Mouse (Mus musculus): Measurements from ENCODE around the gene Sgca. TPM values are rescaled to one million over a fixed set of nuclear protein-coding genes. Genes with fewer than 3 reads are reported as not detected.

Sgca gene
- 0.33 and 0.55 TPM in 2 replicates for polyA plus RNA-seq (2015; fragmentation: Nextera tagmentation; extraction: Ambion mirVana)

DNA sequence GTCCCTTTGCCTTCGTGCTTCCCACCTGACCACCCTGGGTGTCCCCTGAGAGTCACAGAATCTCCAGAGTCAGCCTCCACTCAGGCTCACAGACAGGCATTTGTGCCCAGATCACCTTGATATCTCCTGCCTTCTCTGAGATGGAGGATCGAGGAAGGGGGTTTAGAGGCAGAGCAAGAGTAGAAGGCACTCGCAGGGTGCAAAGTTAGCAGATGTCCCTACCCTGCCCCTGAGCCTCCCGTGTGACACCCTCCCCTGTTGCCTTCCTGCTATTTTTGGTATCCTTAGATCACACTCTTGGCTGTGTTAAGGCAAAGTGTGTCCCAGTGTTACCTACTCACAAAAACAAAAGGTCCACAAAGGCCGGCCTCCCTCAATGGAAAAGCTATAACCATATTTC is at the start of gene Sgca:
Gene Sgca, minus strand, starts transcription at position 129 of the 400 bp plus-strand sequence.
- no peak within 1 kb of the TSS for H3K4me2 ChIP-seq (replicated peaks; ENCODE audit: low read depth, low read length)
- no peak within 1 kb of the TSS for H3K27ac ChIP-seq (ENCODE audit: low read length)

DNA sequence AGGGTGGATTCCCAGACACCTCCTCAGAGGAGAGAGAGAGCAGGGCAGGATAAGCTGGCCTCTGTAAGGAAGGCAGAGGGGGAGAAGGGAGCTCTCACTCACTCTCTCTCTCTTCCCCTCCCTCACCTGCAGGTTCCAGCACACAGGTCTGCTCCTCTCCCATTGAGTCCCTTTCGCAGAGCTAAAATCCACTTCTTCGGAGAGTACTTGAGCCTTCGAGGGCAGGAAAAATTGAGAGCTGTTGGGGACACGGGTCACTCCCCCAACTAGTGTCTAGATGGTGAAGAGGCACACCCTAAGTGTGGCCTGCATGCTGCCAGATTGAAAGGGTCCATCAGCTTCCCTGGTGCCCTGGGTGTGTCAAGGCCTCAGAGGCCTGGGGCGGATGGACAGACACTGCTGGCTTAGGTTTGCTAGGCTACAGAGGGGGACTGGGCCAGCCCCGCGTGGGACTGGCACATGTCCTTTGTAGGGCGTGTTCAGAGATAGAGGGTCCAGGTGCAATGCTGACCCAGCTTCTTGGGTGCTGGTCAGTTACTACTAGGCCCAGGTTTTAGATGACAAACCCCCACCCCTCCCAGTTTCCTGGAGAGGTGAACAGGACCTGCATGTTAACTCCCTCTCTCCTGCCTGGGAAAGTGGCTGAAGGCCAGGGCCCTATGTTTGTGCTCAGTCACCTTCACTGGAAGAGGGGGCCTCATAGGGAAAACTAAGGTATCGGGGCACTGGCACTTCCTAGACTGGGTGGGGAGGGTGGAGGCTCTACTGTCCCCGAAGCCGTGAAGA is 49.3 kb upstream of the Sgca start:
- Histone ChIP-seq H3K27ac (ENCODE audit: low read length) (0 out of 2 replicates have a peak overlapping the region, but pooled peaks have one; percentile 27), H3K36me3 (ENCODE audit: insufficient read depth, low read length) (no peaks in the 10 kb centered on the region; the same call in none of the 2 replicates), H3K9ac (replicated peaks; ENCODE audit: low read depth) (no peak overlapping the region), H3K4me2 (replicated peaks; ENCODE audit: low read depth, low read length) (no peak overlapping the region), H3K4me3 (ENCODE audit: low read depth, low read length) (no peak overlapping the region), H3K9me3 (ENCODE audit: low read length) (no peaks in the 10 kb centered on the region), H3K4me1 (ENCODE audit: insufficient read depth, low read depth, low read length) (no peaks in the 10 kb centered on the region), H3K27me3 (replicated peaks; ENCODE audit: insufficient read depth, low read length) (no peaks in the 10 kb centered on the region)
- 67% methylated on average over 11 of the region's 11 CpGs for WGBS
- TF ChIP-seq EP300 (IDR thresholded peaks at IDR 0.05) (no peak), CTCF (IDR thresholded peaks at IDR 0.05) (no peak)
- DNase-seq (ENCODE audit: low spot score) (peak; percentile 74), ATAC-seq (peak; percentile 57)

More for the DNA sequence above, at the start of gene Sgca:
- DNase-seq (ENCODE audit: low spot score) (no peak), ATAC-seq (no peak)
- Histone ChIP-seq H3K4me1 (ENCODE audit: insufficient read depth, low read depth, low read length) (no peaks in the 10 kb centered on the region), H3K27me3 (replicated peaks; ENCODE audit: insufficient read depth, low read length) (no peaks in the 10 kb centered on the region), H3K9ac (replicated peaks; ENCODE audit: low read depth) (no peak within 1 kb of the TSS), H3K4me3 (ENCODE audit: low read depth, low read length) (no peak within 1 kb of the TSS), H3K36me3 (ENCODE audit: insufficient read depth, low read length) (no peaks in the 10 kb centered on the region), H3K9me3 (ENCODE audit: low read length) (no peaks in the 10 kb centered on the region)
- TF ChIP-seq CTCF (IDR thresholded peaks at IDR 0.05), result no peak
- no peak for TF ChIP-seq EP300 (IDR thresholded peaks at IDR 0.05)
- WGBS, result 64% methylated on average over 5 of the region's 5 CpGs

- Histone ChIP-seq H3K36me3 (ENCODE audit: insufficient read depth, low read length) (no peaks in the 10 kb centered on the region; the same call in none of the 2 replicates), H3K27ac (ENCODE audit: low read length) (0 out of 2 replicates have a peak overlapping the region, but pooled peaks have one; percentile 26), H3K9ac (replicated peaks; ENCODE audit: low read depth) (no peak overlapping the region)
Observed at GRCm38 (mm10) chr11:95024439-95025184, 48.5 kb upstream of the Sgca start.

DNA sequence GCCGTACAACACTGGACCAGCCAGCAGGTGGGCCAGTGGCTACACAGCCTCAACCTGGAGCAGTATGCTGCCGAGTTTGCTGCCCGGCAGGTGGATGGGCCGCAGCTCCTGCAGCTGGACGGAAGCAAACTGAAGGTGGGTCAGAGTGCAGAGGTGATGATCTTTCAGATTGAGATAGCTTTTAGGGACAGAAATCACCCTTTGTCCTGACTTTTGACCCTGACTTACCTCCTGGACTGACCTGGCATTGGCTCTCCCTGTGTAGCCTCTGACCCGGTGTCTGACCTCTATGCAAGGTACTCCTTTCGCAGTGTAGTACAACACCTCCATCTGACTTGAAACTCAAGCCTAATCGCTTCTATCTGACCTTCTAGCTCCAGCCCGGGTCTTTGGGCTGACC is 47.4 kb upstream of the Sgca start:
- no peaks in the 10 kb centered on the region for H3K4me1 ChIP-seq (ENCODE audit: insufficient read depth, low read depth, low read length)
- ATAC-seq, result no peak
- H3K9me3 ChIP-seq (ENCODE audit: low read length), result no peaks in the 10 kb centered on the region
- no peak overlapping the region for H3K27ac ChIP-seq (ENCODE audit: low read length)
- no peaks in the 10 kb centered on the region; the same call in 1 of the 2 replicates for H3K36me3 ChIP-seq (ENCODE audit: insufficient read depth, low read length)
- DNase-seq (ENCODE audit: low spot score), result no peak
- no peak overlapping the region for H3K9ac ChIP-seq (replicated peaks; ENCODE audit: low read depth)
- no peak overlapping the region for H3K4me3 ChIP-seq (ENCODE audit: low read depth, low read length)
- 90% methylated on average over 9 of the region's 9 CpGs for WGBS
- TF ChIP-seq EP300 (IDR thresholded peaks at IDR 0.05) (no peak), CTCF (IDR thresholded peaks at IDR 0.05) (no peak)
- no peaks in the 10 kb centered on the region for H3K27me3 ChIP-seq (replicated peaks; ENCODE audit: insufficient read depth, low read length)
- no peak overlapping the region for H3K4me2 ChIP-seq (replicated peaks; ENCODE audit: low read depth, low read length)

More at GRCm38 (mm10) chr11:95024439-95025184, 48.5 kb upstream of the Sgca start:
- H3K9me3 ChIP-seq (ENCODE audit: low read length), result no peaks in the 10 kb centered on the region
- 51% methylated on average over 29 of the region's 29 CpGs for WGBS
- H3K27me3 ChIP-seq (replicated peaks; ENCODE audit: insufficient read depth, low read length), result no peaks in the 10 kb centered on the region
- H3K4me3 ChIP-seq (ENCODE audit: low read depth, low read length), result no peak overlapping the region
- H3K4me2 ChIP-seq (replicated peaks; ENCODE audit: low read depth, low read length), result no peak overlapping the region
- TF ChIP-seq CTCF (IDR thresholded peaks at IDR 0.05) (no peak), EP300 (IDR thresholded peaks at IDR 0.05) (no peak)
- no peak for DNase-seq (ENCODE audit: low spot score)
- ATAC-seq, result peak; percentile 25
- H3K4me1 ChIP-seq (ENCODE audit: insufficient read depth, low read depth, low read length), result no peaks in the 10 kb centered on the region

GRCm38 (mm10) chr11:95022237-95022992 is 46.3 kb upstream of the Sgca start:
- 78% methylated on average over 10 of the region's 10 CpGs for WGBS
- TF ChIP-seq EP300 (IDR thresholded peaks at IDR 0.05) (no peak), CTCF (IDR thresholded peaks at IDR 0.05) (peak; percentile 63)
- DNase-seq (ENCODE audit: low spot score) (no peak), ATAC-seq (no peak)
- H3K36me3 ChIP-seq (ENCODE audit: insufficient read depth, low read length), result no peaks in the 10 kb centered on the region; the same call in 1 of the 2 replicates
- no peaks in the 10 kb centered on the region for H3K4me1 ChIP-seq (ENCODE audit: insufficient read depth, low read depth, low read length)
- no peak overlapping the region for H3K27ac ChIP-seq (ENCODE audit: low read length)
- H3K4me3 ChIP-seq (ENCODE audit: low read depth, low read length), result no peak overlapping the region
- no peaks in the 10 kb centered on the region for H3K27me3 ChIP-seq (replicated peaks; ENCODE audit: insufficient read depth, low read length)
- H3K9ac ChIP-seq (replicated peaks; ENCODE audit: low read depth), result no peak overlapping the region
- no peak overlapping the region for H3K4me2 ChIP-seq (replicated peaks; ENCODE audit: low read depth, low read length)
- H3K9me3 ChIP-seq (ENCODE audit: low read length), result no peaks in the 10 kb centered on the region
